Mouse (Mus musculus): ENCODE measurements around the gene Coa5. TPM values are rescaled to one million over a fixed set of nuclear protein-coding genes. Genes with fewer than 3 reads are reported as not detected.
A peak's percentile ranks its signal among the peaks of the same experiment; 100 is the strongest.

Coa5 gene
- polyA plus RNA-seq, 1 experiment from 2014 or later = 23.8 TPM

DNA sequence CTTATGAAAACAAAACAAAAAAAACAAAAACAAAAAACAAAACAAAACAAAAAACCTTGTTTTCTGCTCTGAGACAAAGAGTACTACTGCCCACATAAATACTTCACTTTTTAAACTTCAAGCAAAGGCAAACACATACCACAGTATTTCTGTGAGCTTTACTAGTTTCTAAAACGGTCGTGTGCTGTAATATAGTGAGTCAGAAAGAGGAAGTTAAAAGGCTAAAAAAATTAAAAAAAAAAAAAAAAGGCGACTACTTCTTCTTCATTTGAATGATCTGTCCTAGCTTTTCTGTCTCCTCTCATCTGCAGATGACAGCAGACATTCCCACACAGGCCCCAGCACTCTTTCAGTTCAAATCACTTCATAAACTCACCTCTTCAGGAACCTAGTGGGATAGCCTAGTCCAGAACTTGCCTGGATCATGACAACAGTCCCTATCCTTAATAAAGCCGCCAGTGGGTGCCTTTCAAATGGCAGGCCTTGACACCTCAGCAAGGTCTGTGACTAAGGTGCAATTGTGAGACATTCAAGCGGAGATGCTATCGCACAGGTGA, 44.8 kb upstream of the Coa5 start:
- 81% methylated on average over 6 of the region's 6 CpGs for WGBS
- Histone ChIP-seq H3K36me3 (ENCODE audit: insufficient read depth, low read length) (no peaks in the 10 kb centered on the region), H3K4me3 (ENCODE audit: low read depth, low read length) (no peak overlapping the region), H3K4me1 (ENCODE audit: insufficient read depth, low read depth, low read length) (no peaks in the 10 kb centered on the region), H3K27me3 (replicated peaks; ENCODE audit: insufficient read depth, low read length) (no peaks in the 10 kb centered on the region), H3K4me2 (replicated peaks; ENCODE audit: low read depth, low read length) (no peak overlapping the region), H3K9me3 (ENCODE audit: low read length) (no peaks in the 10 kb centered on the region), H3K27ac (ENCODE audit: low read length) (no peak overlapping the region), H3K9ac (replicated peaks; ENCODE audit: low read depth) (no peak overlapping the region)
- DNase-seq (ENCODE audit: low spot score) (peak; percentile 20), ATAC-seq (no peak)
- no peak for TF ChIP-seq EP300 (IDR thresholded peaks at IDR 0.05)
- TF ChIP-seq CTCF (IDR thresholded peaks at IDR 0.05) = no peak

GRCm38 (mm10) chr1:37474046-37474445, 44.1 kb upstream of the Coa5 start:
- WGBS = 60% methylated on average over 8 of the region's 8 CpGs
- Histone ChIP-seq H3K4me2 (replicated peaks; ENCODE audit: low read depth, low read length) (no peak overlapping the region), H3K4me1 (ENCODE audit: insufficient read depth, low read depth, low read length) (no peaks in the 10 kb centered on the region), H3K27ac (ENCODE audit: low read length) (no peak overlapping the region), H3K9ac (replicated peaks; ENCODE audit: low read depth) (no peak overlapping the region), H3K9me3 (ENCODE audit: low read length) (no peaks in the 10 kb centered on the region), H3K36me3 (ENCODE audit: insufficient read depth, low read length) (no peaks in the 10 kb centered on the region), H3K27me3 (replicated peaks; ENCODE audit: insufficient read depth, low read length) (no peaks in the 10 kb centered on the region), H3K4me3 (ENCODE audit: low read depth, low read length) (no peak overlapping the region)
- ATAC-seq (no peak), DNase-seq (ENCODE audit: low spot score) (peak; percentile 27)
- no peak for TF ChIP-seq EP300 (IDR thresholded peaks at IDR 0.05)
- TF ChIP-seq CTCF (IDR thresholded peaks at IDR 0.05) = no peak

- Histone ChIP-seq H3K9ac (replicated peaks; ENCODE audit: low read depth) (no peak overlapping the region), H3K4me3 (ENCODE audit: low read depth, low read length) (no peak overlapping the region), H3K36me3 (ENCODE audit: insufficient read depth, low read length) (no peaks in the 10 kb centered on the region), H3K27ac (ENCODE audit: low read length) (no peak overlapping the region), H3K27me3 (replicated peaks; ENCODE audit: insufficient read depth, low read length) (no peaks in the 10 kb centered on the region), H3K9me3 (ENCODE audit: low read length) (no peaks in the 10 kb centered on the region), H3K4me2 (replicated peaks; ENCODE audit: low read depth, low read length) (no peak overlapping the region), H3K4me1 (ENCODE audit: insufficient read depth, low read depth, low read length) (no peaks in the 10 kb centered on the region)
- no peak for ATAC-seq
- WGBS = 72% methylated on average over 10 of the region's 10 CpGs
- no peak for DNase-seq (ENCODE audit: low spot score)
- TF ChIP-seq EP300 (IDR thresholded peaks at IDR 0.05) = no peak
- TF ChIP-seq CTCF (IDR thresholded peaks at IDR 0.05) = no peak
Observed at GRCm38 (mm10) chr1:37473251-37473650, 43.3 kb upstream of the Coa5 start.

- ATAC-seq (no peak), DNase-seq (ENCODE audit: low spot score) (peak; percentile 21)
- Histone ChIP-seq H3K4me2 (replicated peaks; ENCODE audit: low read depth, low read length) (no peak overlapping the region), H3K27ac (ENCODE audit: low read length) (no peak overlapping the region), H3K4me1 (ENCODE audit: insufficient read depth, low read depth, low read length) (no peaks in the 10 kb centered on the region), H3K36me3 (ENCODE audit: insufficient read depth, low read length) (no peaks in the 10 kb centered on the region), H3K9me3 (ENCODE audit: low read length) (no peaks in the 10 kb centered on the region), H3K9ac (replicated peaks; ENCODE audit: low read depth) (no peak overlapping the region), H3K4me3 (ENCODE audit: low read depth, low read length) (no peak overlapping the region), H3K27me3 (replicated peaks; ENCODE audit: insufficient read depth, low read length) (no peaks in the 10 kb centered on the region)
- 77% methylated on average over 6 of the region's 6 CpGs for WGBS
- TF ChIP-seq EP300 (IDR thresholded peaks at IDR 0.05) (no peak), CTCF (IDR thresholded peaks at IDR 0.05) (peak; percentile 60)
Observed at GRCm38 (mm10) chr1:37471179-37472148, 41.6 kb upstream of the Coa5 start.

- no peak overlapping the region for H3K9ac ChIP-seq (replicated peaks; ENCODE audit: low read depth)
- H3K9me3 ChIP-seq (ENCODE audit: low read length) = no peaks in the 10 kb centered on the region
- H3K27me3 ChIP-seq (replicated peaks; ENCODE audit: insufficient read depth, low read length) = no peaks in the 10 kb centered on the region
- no peak overlapping the region for H3K4me3 ChIP-seq (ENCODE audit: low read depth, low read length)
- no peak overlapping the region for H3K4me2 ChIP-seq (replicated peaks; ENCODE audit: low read depth, low read length)
- no peaks in the 10 kb centered on the region for H3K36me3 ChIP-seq (ENCODE audit: insufficient read depth, low read length)
- H3K4me1 ChIP-seq (ENCODE audit: insufficient read depth, low read depth, low read length) = no peaks in the 10 kb centered on the region
- no peak for TF ChIP-seq CTCF (IDR thresholded peaks at IDR 0.05)
- no peak for TF ChIP-seq EP300 (IDR thresholded peaks at IDR 0.05)
- WGBS = 86% methylated on average over 5 of the region's 5 CpGs
- no peak overlapping the region for H3K27ac ChIP-seq (ENCODE audit: low read length)
- ATAC-seq (peak; percentile 26; the same call in 1 of the 2 replicates), DNase-seq (ENCODE audit: low spot score) (no peak)
Observed at GRCm38 (mm10) chr1:37469007-37469406, 39.1 kb upstream of the Coa5 start.

GRCm38 (mm10) chr1:37467806-37468205, 37.9 kb upstream of the Coa5 start:
- H3K9me3 ChIP-seq (ENCODE audit: low read length) = no peaks in the 10 kb centered on the region
- H3K27ac ChIP-seq (ENCODE audit: low read length) = no peak overlapping the region
- H3K4me3 ChIP-seq (ENCODE audit: low read depth, low read length) = no peak overlapping the region
- WGBS = 86% methylated on average over 4 of the region's 4 CpGs
- H3K4me2 ChIP-seq (replicated peaks; ENCODE audit: low read depth, low read length) = no peak overlapping the region
- H3K4me1 ChIP-seq (ENCODE audit: insufficient read depth, low read depth, low read length) = no peaks in the 10 kb centered on the region
- no peak for DNase-seq (ENCODE audit: low spot score)
- no peaks in the 10 kb centered on the region for H3K27me3 ChIP-seq (replicated peaks; ENCODE audit: insufficient read depth, low read length)
- H3K36me3 ChIP-seq (ENCODE audit: insufficient read depth, low read length) = no peaks in the 10 kb centered on the region
- no peak for ATAC-seq
- no peak for TF ChIP-seq EP300 (IDR thresholded peaks at IDR 0.05)
- TF ChIP-seq CTCF (IDR thresholded peaks at IDR 0.05) = no peak
- H3K9ac ChIP-seq (replicated peaks; ENCODE audit: low read depth) = no peak overlapping the region
